Mouse (Mus musculus) mesoderm, embryonic 11.5 days (tissue): ENCODE data around the gene Tbccd1.
A peak's percentile ranks its signal among the peaks of the same experiment; 100 is the strongest.

ENCODE experiments used
- DNase-seq: peaks from one replicate; pipeline ENCODE4 v3.0.0-alpha.2; 2012; ENCODE audit warnings: low read depth, low spot score

The Tbccd1 gene

DNA sequence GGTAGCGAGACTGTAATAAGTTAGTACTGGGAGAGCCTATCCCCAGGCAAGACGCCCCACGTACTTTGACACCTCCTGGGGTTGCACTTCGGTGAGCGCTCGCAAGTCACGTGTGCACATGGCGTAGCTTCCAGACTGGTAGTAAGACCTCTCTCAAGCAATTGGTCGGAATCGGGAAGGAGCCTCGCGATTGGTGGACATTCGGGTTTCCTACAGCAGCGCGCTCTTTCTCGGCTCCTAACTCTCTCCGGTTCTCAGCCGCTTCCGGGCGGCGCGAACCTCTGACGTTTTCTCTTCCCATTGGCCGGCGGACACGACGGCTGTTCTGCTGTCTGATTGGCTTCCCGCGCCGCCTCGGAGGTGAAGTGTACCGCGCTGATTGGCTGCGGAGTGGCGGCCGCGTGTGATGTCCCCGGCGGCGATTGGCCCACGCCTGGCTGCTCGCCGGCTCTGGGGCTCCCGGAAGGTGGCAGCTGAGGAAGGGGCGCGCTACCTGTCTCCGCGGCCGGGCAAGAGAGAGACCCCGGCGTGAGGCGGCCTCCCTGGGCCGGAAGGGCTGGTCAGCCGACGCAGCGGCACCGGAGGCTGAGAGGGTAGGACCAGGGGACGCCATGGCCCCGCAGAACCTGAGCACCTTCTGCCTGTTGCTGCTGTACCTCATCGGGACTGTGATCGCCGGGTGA, at the start of gene Tbccd1, which contains the start of gene Dnajb11:
Gene Tbccd1 (minus strand): TSS at position 239 of the 683 bp plus-strand sequence.
Gene Dnajb11 (plus strand): TSS at position 415 of the 683 bp plus-strand sequence.
- peak; percentile 99 for DNase-seq

DNA sequence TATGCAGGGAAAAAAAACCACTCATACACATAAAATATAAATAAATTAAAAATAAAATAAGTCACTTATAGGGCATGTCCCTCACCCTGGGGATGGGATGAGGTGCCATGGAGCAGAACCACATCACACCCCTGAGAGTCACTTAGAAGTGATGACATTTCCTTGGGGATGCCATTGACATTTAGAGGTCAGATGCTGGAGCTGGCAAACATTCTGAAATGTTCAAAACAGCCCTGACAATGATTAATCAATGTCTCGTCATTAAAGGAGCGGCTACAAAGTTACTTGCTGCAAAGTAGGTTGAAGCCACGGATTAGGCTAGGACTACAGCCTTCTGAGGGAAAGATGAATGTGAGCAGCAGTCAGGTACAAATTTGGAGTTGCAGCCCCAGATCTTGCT, 43.9 kb upstream of the Tbccd1 start:
- DNase-seq: no peak

DNA sequence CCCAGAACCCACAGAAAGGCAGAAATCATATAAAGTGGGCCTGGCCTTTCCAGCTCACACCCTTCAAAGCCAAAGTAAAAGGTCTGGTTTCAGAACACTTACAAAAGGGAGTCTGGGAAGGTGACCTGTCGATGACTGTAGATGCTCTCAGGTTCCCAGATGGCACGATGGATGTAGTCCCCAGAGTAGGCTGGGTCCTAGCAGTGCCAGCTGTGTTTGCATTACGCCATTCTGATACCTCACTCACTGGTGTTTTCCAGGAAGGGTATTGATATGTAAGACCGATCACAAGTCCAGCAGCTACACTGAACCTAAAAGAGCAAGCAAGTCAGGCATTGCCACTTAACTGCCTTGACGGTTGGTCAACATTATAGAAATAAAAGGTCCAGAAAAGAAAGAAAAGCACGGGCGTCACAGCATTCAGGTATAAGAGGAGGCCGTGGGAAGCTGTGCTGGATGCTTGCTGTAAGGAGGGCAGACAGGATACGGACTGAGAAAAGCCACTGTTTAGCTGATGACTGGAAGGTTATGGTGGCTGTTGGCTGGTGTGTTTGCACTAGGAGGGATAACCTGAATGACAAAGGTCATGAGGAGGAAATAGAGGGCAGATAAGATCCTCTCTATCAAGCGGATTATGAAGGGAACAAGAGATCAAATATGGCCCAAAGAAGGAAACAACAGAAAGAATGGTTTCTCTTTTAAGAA, 42.5 kb upstream of the Tbccd1 start:
- DNase-seq: no peak

DNA sequence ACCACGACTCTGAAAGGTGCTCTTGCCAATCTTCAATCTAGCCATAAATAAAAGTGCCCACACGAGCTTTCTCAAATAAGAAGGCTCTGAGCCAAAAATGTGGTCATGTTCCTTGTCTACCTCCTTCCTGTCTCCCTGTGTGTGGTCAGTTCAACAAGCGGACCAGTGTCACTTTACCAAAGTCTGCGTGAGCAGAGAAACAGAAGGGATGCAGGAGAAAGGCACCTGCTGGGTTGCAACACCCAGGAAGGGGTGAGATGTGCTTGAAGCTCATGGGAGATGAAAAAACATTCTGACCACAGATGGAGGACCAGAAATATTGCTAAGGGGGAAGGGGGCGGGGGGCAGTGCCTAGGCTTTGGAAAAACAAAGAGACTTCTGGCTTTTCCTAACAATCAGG, 41.9 kb upstream of the Tbccd1 start:
- no peak for DNase-seq

DNA sequence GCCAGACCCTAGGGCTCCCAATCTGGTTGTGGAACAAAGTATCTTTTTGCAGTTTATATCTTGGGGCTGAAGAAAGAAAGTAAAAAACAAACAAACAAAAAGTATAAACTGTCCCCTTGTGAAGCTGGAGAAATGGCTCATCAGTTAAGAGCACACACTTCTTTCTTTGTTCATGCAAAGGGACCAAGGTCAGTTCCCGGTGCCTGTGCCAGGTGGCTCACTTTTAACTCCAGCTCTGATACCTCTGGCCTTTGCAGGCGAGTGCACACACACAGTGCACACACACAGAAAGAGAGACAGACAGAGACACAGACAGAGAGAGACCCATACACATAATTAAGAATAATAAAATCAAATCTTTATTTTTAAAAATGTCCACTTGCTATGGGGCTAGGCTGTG, 39.1 kb upstream of the Tbccd1 start:
- no peak for DNase-seq

DNA sequence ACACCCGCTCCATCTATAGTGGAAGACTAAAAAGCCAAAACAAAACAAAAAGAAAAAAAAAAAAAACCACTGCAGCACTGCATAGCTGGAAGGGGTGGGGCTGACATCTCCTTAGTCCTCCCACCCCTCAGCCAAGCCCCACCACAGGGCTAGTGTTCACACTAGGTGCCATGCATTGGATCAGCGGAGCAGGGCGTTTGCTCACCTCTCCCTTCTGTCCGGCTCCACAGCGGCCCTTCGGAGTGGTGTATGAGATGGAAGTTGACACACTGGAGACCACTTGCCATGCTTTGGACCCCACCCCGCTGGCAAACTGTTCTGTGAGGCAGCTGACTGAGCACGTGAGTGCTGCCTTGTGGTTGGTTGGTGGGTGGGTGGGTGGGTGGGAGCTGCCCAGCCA, 36.6 kb upstream of the Tbccd1 start:
- no peak for DNase-seq

DNA sequence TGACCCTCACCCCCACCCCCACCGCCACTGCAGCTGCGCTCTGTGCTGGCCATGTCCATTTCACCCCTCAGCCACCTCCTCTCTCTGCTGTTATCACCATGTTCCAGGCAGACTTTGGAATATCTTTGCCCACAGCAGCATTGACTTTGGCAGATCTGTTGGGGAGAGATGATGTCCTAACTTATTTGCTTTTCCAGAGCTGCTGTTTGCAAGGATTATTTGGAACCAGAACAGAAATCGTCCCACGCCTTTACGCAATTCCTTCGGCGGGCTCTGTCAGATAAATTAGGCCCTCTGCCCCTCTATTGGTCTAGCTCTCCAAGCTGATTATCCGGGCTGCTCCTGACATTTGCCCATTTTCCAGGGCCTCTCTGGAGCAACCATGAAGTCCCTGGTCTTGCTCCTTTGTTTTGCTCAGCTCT, 34.3 kb upstream of the Tbccd1 start:
- no peak for DNase-seq

DNA sequence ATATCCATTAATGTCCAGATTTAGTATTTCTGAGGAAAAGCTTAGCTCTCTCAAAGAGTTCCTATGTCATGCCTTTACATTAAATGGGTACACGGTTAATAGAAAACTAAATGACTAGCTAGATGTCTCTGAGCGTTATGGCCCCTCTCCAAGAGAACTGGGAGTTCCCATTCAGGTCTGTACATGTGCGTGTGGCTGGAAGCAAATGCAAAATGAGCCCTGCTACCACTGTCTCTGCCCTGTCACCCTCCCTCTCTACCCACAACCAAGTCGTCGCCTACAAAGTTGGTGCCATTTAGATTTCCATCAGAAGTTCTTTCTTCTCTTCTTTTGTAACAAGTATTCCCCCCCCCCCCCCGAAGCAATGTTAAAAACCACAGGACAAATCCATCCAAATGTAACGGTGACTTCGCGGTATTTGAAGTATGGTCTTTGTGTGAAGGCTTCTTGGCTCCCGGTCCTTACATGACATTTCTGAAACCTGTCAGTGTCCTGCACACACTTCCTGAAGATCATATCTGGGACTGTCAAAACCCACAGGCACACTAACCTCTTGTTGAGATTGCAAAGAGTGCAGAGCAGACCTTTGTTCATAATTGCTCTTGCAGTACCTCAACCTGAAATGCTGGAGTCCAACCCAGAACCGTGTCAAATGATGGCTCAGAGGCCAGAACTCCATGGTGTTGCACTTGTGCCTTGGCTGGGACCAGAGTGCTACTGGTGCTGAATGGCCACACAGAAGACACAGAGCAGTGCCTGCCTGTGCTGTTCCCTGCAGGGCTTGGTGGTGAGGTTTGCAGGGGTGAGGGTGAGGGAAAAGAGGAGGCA, 33.4 kb upstream of the Tbccd1 start, which contains the start of gene Ahsg:
Gene Ahsg (plus strand): TSS at position 595 of the 828 bp plus-strand sequence.
- no peak for DNase-seq

DNA sequence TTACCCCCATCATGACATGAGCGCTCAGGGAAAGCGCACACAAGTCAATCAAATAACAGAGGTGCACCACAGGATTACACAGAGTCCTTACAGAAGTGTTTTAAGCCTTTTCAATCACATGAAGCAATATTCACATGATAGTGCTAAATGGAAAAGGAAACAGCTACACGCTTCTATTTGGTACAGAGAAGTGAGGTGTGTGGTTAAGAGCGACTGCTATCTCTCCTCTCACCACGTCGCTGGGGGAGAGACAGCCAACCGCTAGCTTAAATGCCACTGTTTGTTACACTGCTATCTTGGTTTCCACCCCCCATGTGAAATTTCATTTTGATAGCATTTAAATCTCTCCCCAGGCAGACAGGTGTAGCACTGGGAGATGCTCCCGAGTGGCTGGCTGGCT, 32.2 kb upstream of the Tbccd1 start:
- no peak for DNase-seq

DNA sequence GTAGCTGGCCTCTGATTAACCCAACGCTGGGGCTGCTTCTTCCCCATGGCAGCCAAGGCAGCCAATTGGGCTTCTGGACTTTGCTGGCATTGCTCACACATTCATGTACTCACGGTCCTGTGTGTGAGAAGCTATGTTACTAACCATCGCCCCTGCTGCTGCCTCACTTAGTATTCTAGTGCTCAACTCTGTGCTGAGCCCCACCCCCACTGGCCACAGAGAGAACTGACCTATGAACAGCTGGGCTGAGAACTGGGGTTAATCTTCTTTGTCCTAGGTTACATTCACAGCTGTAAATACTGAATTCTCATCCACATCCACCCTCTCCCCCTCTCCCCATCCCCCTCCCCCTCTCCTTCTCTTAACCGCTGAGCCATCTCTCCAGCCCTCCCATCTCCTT, 31.4 kb upstream of the Tbccd1 start:
- no peak for DNase-seq

DNA sequence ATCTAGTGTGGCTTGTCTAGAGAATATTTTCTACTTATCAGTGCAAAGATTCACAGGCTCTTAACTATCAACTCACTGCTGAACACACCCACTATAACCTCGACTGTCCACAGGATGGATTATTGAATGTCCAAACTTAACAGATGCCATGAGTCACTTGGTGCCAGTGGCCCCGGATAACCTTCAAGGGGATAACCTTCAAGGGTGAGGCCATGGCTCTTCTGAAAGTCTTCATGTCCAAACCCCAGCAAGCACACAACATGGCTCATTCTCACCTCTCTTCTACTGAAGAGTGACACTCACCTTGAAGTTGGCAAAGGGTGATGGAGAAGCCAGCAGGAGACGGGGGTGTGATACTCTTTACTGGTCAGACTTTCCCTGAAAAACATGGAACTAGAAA, 29.3 kb upstream of the Tbccd1 start:
- DNase-seq: no peak

DNA sequence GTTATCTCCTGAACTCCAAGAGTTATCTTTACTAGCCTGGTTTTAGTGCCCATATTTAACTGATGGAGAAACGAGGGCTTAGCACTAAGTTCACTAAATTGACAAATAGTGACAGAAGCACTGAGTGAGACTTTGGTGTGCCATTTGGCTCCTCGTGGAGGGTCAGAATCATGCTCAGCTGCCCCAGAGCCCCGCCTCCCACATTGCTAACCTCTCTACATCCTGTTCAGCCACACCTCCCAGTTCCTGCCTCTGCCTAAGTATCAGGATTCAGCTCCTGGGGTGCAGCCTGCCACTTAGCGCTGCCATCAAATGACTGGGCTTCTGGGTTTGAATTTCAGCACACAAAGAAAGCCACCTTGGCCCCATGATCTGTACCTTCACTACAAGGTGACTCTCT, 27.9 kb upstream of the Tbccd1 start:
- DNase-seq: no peak

DNA sequence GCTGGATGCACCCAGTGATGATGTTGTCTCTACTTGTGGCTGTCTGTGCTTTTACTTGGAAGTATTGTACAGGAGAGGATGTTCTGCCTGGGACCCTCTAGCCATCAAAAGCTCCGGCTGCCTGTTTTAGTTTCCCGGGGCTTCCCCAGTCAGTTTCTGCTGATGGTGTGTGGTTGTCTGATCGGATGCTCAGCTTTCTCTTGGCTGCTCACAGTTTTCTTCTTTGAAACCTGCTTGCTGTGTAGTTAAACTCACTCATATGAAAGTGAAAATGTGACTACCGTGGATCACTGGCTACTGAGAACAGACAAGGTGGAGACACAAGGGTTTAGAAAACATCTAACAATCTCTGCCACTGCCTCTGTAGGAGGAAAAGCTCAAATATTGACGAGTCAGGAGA, 26.0 kb upstream of the Tbccd1 start:
- no peak for DNase-seq

DNA sequence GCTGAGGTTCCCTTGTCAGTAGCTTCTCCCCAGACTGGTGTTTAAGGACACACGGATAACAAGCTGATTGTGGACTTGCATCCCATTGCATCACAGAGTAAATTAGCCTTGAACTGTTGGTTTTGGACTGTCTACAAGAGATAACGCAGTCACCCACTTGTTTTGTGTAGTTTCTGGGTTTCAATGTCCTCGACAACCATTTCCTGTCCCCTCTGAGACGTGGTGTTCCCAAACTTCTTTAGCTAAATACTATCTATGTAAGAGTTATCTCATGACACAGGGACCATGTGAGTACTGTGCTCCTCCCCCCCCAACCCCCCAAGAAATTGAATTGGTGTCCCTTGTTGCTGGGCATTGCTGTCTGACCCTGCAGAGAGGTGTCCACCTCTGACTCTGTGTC, 24.0 kb upstream of the Tbccd1 start:
- DNase-seq: no peak

DNA sequence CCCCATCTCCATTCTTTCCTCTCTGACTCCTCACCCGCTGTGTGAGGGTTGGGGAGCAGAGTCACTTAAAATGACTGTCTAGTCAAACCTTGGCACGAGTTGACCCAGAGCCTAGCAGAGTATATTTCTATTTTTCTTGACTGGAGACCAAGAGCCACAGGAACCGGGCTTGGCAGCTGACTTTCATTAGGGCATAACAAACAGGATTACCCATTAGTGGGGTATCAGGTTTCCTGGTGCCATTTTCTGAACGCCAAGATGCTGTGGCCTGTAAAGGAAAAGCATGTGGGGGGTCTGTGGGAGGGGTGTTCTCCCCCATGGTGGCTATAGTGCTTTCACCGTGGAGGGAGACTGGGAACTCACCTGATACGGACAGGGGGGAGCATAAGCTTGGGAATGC, 23.4 kb upstream of the Tbccd1 start:
- no peak for DNase-seq

DNA sequence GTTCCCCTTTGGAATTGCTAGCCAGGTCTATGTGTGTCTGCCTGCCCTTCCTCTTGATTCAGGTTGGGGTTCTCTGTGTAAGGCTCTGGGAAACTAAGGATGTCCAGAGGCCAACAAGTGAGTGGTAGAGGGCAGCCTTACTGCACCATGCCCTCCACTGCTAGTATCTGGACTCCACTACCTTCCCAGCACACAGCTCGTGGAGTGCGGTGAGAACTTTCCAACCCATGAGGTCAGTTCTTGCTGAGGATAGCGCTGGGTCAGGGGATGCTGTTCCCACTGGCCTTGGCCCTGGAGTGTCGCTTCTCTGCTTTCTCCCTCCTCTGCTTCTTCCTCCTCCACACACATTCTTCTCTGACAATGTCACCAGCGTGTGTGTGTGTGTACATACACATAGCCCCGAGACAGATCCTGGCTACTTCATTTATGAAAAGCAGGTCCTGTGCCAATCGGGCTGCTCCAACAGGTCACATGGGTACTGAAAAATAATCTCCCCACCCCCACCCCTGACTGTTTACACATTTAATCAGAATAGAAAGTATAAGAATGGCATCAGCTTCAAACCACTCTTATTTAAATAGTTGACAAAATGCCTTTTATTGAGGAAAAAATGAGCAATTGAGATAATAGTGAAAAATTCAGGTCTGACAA, 22.6 kb upstream of the Tbccd1 start:
- DNase-seq: no peak

DNA sequence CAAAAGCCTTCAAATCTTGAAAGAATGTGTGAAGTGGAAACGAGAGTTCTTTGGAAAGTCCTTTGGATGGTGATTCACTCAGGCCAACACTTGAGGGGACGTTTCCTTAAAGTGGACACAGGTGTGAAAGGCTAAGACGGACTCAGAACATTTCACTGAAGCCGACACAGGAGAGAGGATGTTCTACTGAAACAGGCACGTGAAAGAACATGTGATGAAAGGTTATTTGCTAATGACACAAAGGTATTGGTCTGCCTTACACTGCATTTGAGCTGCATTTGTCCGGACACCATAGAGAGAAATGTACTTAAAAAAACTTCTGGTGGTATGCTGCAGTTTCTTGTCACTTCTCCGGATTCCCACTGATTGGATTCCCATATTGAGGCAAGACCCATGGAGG, 21.2 kb upstream of the Tbccd1 start:
- no peak for DNase-seq

DNA sequence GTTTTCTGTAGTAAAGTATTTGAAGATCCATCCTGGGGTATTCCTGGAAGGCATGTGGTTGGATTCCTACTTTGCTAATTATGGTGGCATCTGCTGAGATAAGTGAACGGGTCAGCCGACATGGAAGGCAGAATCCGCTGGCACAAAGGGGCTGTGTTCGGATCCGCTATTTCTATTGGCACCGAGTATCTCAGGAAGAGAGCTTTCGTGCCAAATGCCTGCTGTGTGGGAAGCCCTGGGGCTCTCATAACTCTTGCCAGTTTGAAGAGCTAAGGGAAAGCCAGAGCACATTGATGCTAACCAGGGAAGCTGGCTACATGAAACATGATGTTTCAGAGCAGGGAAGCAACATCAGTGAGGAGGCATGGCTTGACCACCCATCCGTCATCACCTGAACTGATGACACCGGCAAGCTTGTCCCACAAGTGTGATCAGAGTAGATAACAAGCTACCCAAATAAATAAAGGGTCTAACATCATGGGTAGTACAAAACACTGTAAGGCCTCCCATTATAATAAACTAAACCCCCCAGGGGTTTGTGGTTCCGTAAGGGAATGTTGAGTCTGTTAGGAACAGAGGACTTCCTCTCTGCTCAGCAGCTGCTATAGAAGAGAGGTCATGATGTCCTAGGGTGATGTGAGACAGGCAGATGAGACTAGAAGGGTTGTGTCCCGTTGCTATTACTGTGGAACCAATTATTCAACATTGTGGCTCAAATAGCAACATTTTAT, 20.4 kb upstream of the Tbccd1 start:
- no peak for DNase-seq

DNA sequence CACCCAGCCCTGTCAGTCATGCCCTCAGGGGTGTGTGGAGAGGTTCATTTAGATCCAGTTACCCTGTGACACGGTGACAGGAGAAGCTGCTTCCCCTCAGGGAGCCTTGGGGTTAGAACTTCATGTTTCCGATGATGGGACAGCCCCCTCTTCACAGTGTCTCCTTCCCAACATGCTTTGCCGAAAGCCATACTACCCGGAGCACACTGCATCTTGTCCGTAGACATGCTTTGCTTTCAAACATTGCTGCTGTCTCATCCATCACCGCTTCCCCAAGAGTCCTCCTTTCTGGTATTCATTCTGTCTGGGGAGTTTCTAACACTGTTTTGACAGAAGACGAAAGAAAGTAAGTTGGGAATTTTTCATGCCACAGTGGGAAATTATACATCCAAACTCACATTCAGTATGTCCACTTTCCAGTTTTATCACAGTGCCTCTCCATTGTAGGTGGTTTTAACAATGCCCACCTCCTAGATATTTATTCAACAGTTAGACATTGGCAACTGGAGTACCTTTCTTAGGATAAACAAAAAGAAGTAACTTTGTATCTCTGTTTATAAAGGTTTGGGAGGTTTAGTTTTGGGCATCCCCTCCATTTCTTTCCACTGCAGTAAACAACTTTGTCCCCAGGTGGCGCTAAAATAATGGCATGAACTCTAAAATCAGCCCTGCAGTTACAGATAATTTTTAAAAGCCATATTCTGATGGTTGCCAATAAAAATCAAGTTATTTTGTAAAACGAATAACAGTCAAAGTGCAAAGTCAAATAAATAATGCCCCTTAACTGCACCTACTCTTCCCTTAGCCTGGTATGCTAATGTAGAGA, 19.0 kb upstream of the Tbccd1 start:
- DNase-seq: no peak

DNA sequence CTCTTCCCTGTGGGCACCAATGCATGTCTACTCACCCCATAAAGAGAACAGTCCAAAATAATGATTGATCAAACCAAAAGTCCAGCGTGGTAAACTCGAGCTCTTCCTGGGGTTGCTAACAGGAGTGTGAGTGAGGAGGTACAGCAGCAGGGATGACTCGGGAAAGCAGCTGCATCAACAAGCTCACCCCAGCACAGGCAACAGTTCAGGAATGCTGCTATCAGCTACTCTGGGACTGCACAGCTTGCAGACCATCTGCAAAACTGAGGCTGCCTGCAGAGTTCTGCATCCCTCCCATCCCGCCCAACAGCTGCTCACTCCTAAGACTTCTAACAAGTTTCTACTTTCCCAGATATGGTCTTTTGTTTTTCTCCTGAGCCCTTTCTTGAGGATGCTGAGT, 15.9 kb upstream of the Tbccd1 start:
- DNase-seq: no peak
